Mouse (Mus musculus): ENCODE data around the gene Ctnnal1. TPM values are rescaled to one million over a fixed set of nuclear protein-coding genes. Genes with fewer than 3 reads are reported as not detected.

The Ctnnal1 gene
- total and polyA plus RNA-seq, 3 experiments: 3.7 to 16.6 (median 6.2) TPM

- ATAC-seq (ENCODE audit: extremely low read depth, insufficient number of reproducible peaks, low FRiP score, poor library complexity, severe bottlenecking) (no peak), DNase-seq (ENCODE audit: low spot score) (no peak)
- no peaks in the 10 kb centered on the region for H3K9me3 ChIP-seq (replicated peaks)
- 0 out of 2 replicates have a peak, but pooled peaks cover 3% of the 10 kb centered on the region for H3K27me3 ChIP-seq (ENCODE audit: insufficient read depth, low read length)
- peaks cover 9% of the 10 kb centered on the region for H3K4me1 ChIP-seq (ENCODE audit: insufficient read depth, low read depth, low read length)
- TF ChIP-seq GATA2 (IDR thresholded peaks at IDR 0.05; ENCODE audit: borderline replicate concordance, low read depth, low read length): no peak
- no peak for TF ChIP-seq GATA1 (IDR thresholded peaks at IDR 0.05; ENCODE audit: borderline replicate concordance, low read length)
- TF ChIP-seq TAL1 (conservative IDR thresholded peaks at IDR 0.05; ENCODE audit: low read depth, low read length): no peak
- no peak for TF ChIP-seq CTCF (IDR thresholded peaks at IDR 0.05; ENCODE audit: low read depth, low read length)
- TF ChIP-seq POLR2AphosphoS5 (IDR thresholded peaks at IDR 0.05; ENCODE audit: insufficient replicate concordance, low read depth, low read length): no peak
- no peak overlapping the region for H3K4me3 ChIP-seq (ENCODE audit: low read depth, low read length)
- no peaks in the 10 kb centered on the region for H3K36me3 ChIP-seq (replicated peaks)
Measured at GRCm38 (mm10) chr4:56856371-56856949, 8.5 kb downstream of the Ctnnal1 start.

- Histone ChIP-seq H3K9me3 (replicated peaks) (no peaks in the 10 kb centered on the region), H3K4me3 (ENCODE audit: low read depth, low read length) (no peak overlapping the region), H3K27me3 (ENCODE audit: insufficient read depth, low read length) (0 out of 2 replicates have a peak, but pooled peaks cover 3% of the 10 kb centered on the region), H3K4me1 (ENCODE audit: insufficient read depth, low read depth, low read length) (peaks cover 9% of the 10 kb centered on the region), H3K36me3 (replicated peaks) (no peaks in the 10 kb centered on the region)
- TF ChIP-seq TAL1 (conservative IDR thresholded peaks at IDR 0.05; ENCODE audit: low read depth, low read length) (no peak), CTCF (IDR thresholded peaks at IDR 0.05; ENCODE audit: low read depth, low read length) (no peak), GATA1 (IDR thresholded peaks at IDR 0.05; ENCODE audit: borderline replicate concordance, low read length) (no peak), POLR2AphosphoS5 (IDR thresholded peaks at IDR 0.05; ENCODE audit: insufficient replicate concordance, low read depth, low read length) (no peak), GATA2 (IDR thresholded peaks at IDR 0.05; ENCODE audit: borderline replicate concordance, low read depth, low read length) (no peak)
- DNase-seq (ENCODE audit: low spot score) (no peak), ATAC-seq (ENCODE audit: extremely low read depth, insufficient number of reproducible peaks, low FRiP score, poor library complexity, severe bottlenecking) (no peak)
Measured at GRCm38 (mm10) chr4:56855935-56856334, 9.1 kb downstream of the Ctnnal1 start.

GRCm38 (mm10) chr4:56850724-56851123, 14.3 kb downstream of the Ctnnal1 start:
- Histone ChIP-seq H3K9me3 (replicated peaks) (no peaks in the 10 kb centered on the region), H3K4me1 (ENCODE audit: insufficient read depth, low read depth, low read length) (0 out of 2 replicates have a peak, but pooled peaks cover under 1% of the 10 kb centered on the region), H3K27me3 (ENCODE audit: insufficient read depth, low read length) (0 out of 2 replicates have a peak, but pooled peaks cover 3% of the 10 kb centered on the region), H3K36me3 (replicated peaks) (peaks cover 10% of the 10 kb centered on the region), H3K4me3 (ENCODE audit: low read depth, low read length) (no peak overlapping the region)
- DNase-seq (ENCODE audit: low spot score): no peak
- no peak for ATAC-seq (ENCODE audit: extremely low read depth, insufficient number of reproducible peaks, low FRiP score, poor library complexity, severe bottlenecking)
- no peak for TF ChIP-seq TAL1 (conservative IDR thresholded peaks at IDR 0.05; ENCODE audit: low read depth, low read length)
- TF ChIP-seq CTCF (IDR thresholded peaks at IDR 0.05; ENCODE audit: low read depth, low read length): no peak
- no peak for TF ChIP-seq GATA1 (IDR thresholded peaks at IDR 0.05; ENCODE audit: borderline replicate concordance, low read length)
- no peak for TF ChIP-seq POLR2AphosphoS5 (IDR thresholded peaks at IDR 0.05; ENCODE audit: insufficient replicate concordance, low read depth, low read length)
- TF ChIP-seq GATA2 (IDR thresholded peaks at IDR 0.05; ENCODE audit: borderline replicate concordance, low read depth, low read length): no peak

- H3K27me3 ChIP-seq (ENCODE audit: insufficient read depth, low read length): no peaks in the 10 kb centered on the region
- H3K9me3 ChIP-seq (replicated peaks): peaks cover 3% of the 10 kb centered on the region; the same call in 1 of the 2 replicates
- no peaks in the 10 kb centered on the region for H3K4me1 ChIP-seq (ENCODE audit: insufficient read depth, low read depth, low read length)
- ATAC-seq (ENCODE audit: extremely low read depth, insufficient number of reproducible peaks, low FRiP score, poor library complexity, severe bottlenecking) (no peak), DNase-seq (ENCODE audit: low spot score) (no peak)
- H3K4me3 ChIP-seq (ENCODE audit: low read depth, low read length): no peak overlapping the region
- no peak for TF ChIP-seq GATA2 (IDR thresholded peaks at IDR 0.05; ENCODE audit: borderline replicate concordance, low read depth, low read length)
- no peak for TF ChIP-seq TAL1 (conservative IDR thresholded peaks at IDR 0.05; ENCODE audit: low read depth, low read length)
- no peak for TF ChIP-seq GATA1 (IDR thresholded peaks at IDR 0.05; ENCODE audit: borderline replicate concordance, low read length)
- no peak for TF ChIP-seq CTCF (IDR thresholded peaks at IDR 0.05; ENCODE audit: low read depth, low read length)
- TF ChIP-seq POLR2AphosphoS5 (IDR thresholded peaks at IDR 0.05; ENCODE audit: insufficient replicate concordance, low read depth, low read length): no peak
- H3K36me3 ChIP-seq (replicated peaks): peaks cover 24% of the 10 kb centered on the region
Measured at GRCm38 (mm10) chr4:56848044-56848443, 16.9 kb downstream of the Ctnnal1 start.

- no peak for TF ChIP-seq GATA2 (IDR thresholded peaks at IDR 0.05; ENCODE audit: borderline replicate concordance, low read depth, low read length)
- no peak for TF ChIP-seq TAL1 (conservative IDR thresholded peaks at IDR 0.05; ENCODE audit: low read depth, low read length)
- no peak for TF ChIP-seq GATA1 (IDR thresholded peaks at IDR 0.05; ENCODE audit: borderline replicate concordance, low read length)
- no peak for TF ChIP-seq POLR2AphosphoS5 (IDR thresholded peaks at IDR 0.05; ENCODE audit: insufficient replicate concordance, low read depth, low read length)
- no peak for TF ChIP-seq CTCF (IDR thresholded peaks at IDR 0.05; ENCODE audit: low read depth, low read length)
- H3K4me3 ChIP-seq (ENCODE audit: low read depth, low read length): no peak overlapping the region
- peaks cover 26% of the 10 kb centered on the region for H3K36me3 ChIP-seq (replicated peaks)
- H3K9me3 ChIP-seq (replicated peaks): peaks cover 3% of the 10 kb centered on the region; the same call in 1 of the 2 replicates
- DNase-seq (ENCODE audit: low spot score): no peak
- no peaks in the 10 kb centered on the region for H3K4me1 ChIP-seq (ENCODE audit: insufficient read depth, low read depth, low read length)
- no peak for ATAC-seq (ENCODE audit: extremely low read depth, insufficient number of reproducible peaks, low FRiP score, poor library complexity, severe bottlenecking)
- no peaks in the 10 kb centered on the region for H3K27me3 ChIP-seq (ENCODE audit: insufficient read depth, low read length)
Measured at GRCm38 (mm10) chr4:56847400-56847799, 17.6 kb downstream of the Ctnnal1 start.

- no peak for ATAC-seq (ENCODE audit: extremely low read depth, insufficient number of reproducible peaks, low FRiP score, poor library complexity, severe bottlenecking)
- H3K27me3 ChIP-seq (ENCODE audit: insufficient read depth, low read length): no peaks in the 10 kb centered on the region
- no peaks in the 10 kb centered on the region for H3K4me1 ChIP-seq (ENCODE audit: insufficient read depth, low read depth, low read length)
- DNase-seq (ENCODE audit: low spot score): no peak
- no peak overlapping the region for H3K4me3 ChIP-seq (ENCODE audit: low read depth, low read length)
- H3K9me3 ChIP-seq (replicated peaks): peaks cover 3% of the 10 kb centered on the region; the same call in 1 of the 2 replicates
- TF ChIP-seq CTCF (IDR thresholded peaks at IDR 0.05; ENCODE audit: low read depth, low read length): no peak
- TF ChIP-seq GATA1 (IDR thresholded peaks at IDR 0.05; ENCODE audit: borderline replicate concordance, low read length): no peak
- TF ChIP-seq POLR2AphosphoS5 (IDR thresholded peaks at IDR 0.05; ENCODE audit: insufficient replicate concordance, low read depth, low read length): no peak
- TF ChIP-seq TAL1 (conservative IDR thresholded peaks at IDR 0.05; ENCODE audit: low read depth, low read length): no peak
- no peak for TF ChIP-seq GATA2 (IDR thresholded peaks at IDR 0.05; ENCODE audit: borderline replicate concordance, low read depth, low read length)
- peaks cover 29% of the 10 kb centered on the region for H3K36me3 ChIP-seq (replicated peaks)
Measured at GRCm38 (mm10) chr4:56845896-56846533, 19.0 kb downstream of the Ctnnal1 start.
